Mouse (Mus musculus): Measurements from ENCODE around the gene Shroom3. TPM values are rescaled to one million over a fixed set of nuclear protein-coding genes. Genes with fewer than 3 reads are reported as not detected.

Gene Shroom3
- polyA plus RNA-seq, 1 experiment from 2014 or later = 3.8 TPM

DNA sequence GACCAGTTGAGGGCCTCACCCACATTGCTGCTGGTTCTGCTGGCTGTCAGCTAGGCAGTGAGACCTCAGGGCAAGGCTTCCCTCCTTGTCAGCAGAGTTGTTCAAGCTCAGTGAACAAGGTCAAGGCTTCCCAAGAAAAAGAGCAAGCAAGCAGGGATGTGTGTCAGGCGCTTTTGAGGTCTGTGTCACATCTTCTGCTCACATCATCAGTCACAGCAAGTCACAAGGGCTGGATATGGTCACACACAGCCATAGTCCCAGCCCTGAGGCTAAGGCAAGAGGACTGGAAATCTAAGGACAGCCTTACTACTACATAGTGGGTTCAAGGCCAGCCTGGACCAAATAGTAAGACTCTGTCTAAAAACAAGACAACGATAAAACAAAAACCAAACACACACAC is 311.6 kb downstream of the Shroom3 start:
- Histone ChIP-seq H3K27me3 (ENCODE audit: control insufficient read depth, insufficient read depth, low read length) (no peaks in the 10 kb centered on the region), H3K4me1 (ENCODE audit: control insufficient read depth, insufficient read depth, low read length) (peaks cover 23% of the 10 kb centered on the region), H3K9me3 (ENCODE audit: control insufficient read depth, low read length) (no peaks in the 10 kb centered on the region), H3K36me3 (ENCODE audit: control insufficient read depth, insufficient read depth, low read length) (no peaks in the 10 kb centered on the region), H3K4me3 (ENCODE audit: low read depth, low read length) (no peak overlapping the region), H3K4me2 (ENCODE audit: low read depth, severe bottlenecking) (no peak overlapping the region), H3K9ac (ENCODE audit: low read length) (no peak overlapping the region), H3K27ac (replicated peaks; ENCODE audit: low read depth, low read length) (no peak overlapping the region)
- ATAC-seq (ENCODE audit: insufficient number of reproducible peaks, low FRiP score, low TSS enrichment, low read depth) = no peak
- 87% methylated on average over 2 of the region's 2 CpGs for WGBS
- DNase-seq (ENCODE audit: low spot score) = no peak

DNA sequence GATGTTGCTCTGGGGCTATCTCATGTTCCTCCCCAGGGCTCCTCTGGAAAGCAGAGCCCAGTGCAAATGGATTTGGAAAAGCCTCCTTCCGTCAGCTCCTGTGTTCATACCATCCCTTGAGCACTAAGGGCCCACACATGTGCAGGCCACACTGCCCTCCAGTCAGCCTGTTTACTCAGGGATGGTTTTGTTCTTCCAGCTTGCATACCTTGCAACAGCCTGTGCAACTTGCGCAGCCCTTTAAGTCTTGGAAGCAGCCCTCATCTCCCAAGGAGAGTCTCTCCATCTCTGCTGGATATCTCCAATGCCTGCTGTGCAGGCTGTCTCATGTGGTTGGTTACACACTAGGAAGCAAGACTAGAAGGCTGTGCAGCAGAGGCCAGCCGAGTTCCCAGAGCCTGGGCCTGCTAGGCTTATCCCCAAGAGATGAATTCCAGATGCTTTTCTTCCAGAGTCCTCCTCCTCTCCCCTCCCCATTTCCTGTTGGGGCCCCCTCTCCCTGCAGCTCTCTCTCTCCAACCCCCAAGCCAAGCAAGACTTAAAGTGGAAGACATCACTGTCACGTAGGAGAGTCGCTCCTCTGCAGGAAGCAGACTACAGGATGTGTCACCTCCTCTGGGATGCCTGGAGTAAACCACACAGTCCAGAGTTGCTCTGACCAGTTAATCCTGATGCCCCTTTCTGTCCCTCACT is 314.3 kb downstream of the Shroom3 start:
- ATAC-seq (ENCODE audit: insufficient number of reproducible peaks, low FRiP score, low TSS enrichment, low read depth) = peak; percentile 89
- Histone ChIP-seq H3K9ac (ENCODE audit: low read length) (no peak overlapping the region), H3K27ac (replicated peaks; ENCODE audit: low read depth, low read length) (peak overlapping the region; percentile 91), H3K9me3 (ENCODE audit: control insufficient read depth, low read length) (no peaks in the 10 kb centered on the region), H3K36me3 (ENCODE audit: control insufficient read depth, insufficient read depth, low read length) (no peaks in the 10 kb centered on the region), H3K4me1 (ENCODE audit: control insufficient read depth, insufficient read depth, low read length) (peaks cover 38% of the 10 kb centered on the region), H3K4me3 (ENCODE audit: low read depth, low read length) (no peak overlapping the region), H3K27me3 (ENCODE audit: control insufficient read depth, insufficient read depth, low read length) (no peaks in the 10 kb centered on the region), H3K4me2 (ENCODE audit: low read depth, severe bottlenecking) (peak overlapping the region; percentile 2; the same call in 1 of the 2 replicates)
- 13% methylated on average over 5 of the region's 5 CpGs for WGBS
- peak; percentile 83 for DNase-seq (ENCODE audit: low spot score)

DNA sequence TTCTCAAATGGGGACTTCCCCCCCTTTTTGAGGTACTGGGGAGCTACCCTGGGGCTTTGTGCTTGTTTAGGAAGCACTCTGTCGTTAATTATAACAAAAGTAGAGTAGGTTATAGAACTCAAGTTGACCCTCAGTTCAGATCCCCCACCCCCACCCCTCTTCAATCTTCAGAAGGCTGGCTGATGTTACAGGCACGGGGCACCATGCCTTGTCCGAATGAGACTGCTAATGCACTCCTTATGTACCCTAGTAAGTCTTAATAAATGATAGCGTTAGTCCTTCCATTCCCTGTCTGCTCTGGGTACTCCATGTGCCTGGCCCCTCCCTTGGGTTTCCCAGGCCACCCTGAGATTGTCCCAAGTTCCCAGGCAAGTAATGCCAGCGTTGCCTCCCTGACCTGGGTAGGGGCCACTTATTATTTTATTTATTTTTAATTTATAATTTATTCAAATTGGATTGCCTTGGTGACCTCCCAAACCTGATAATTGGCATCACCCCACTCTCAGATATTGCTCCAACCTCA is 315.3 kb downstream of the Shroom3 start:
- H3K27ac ChIP-seq (replicated peaks; ENCODE audit: low read depth, low read length) = peak overlapping the region; percentile 91
- WGBS = 19% methylated on average over 5 of the region's 5 CpGs
- no peak overlapping the region for H3K4me2 ChIP-seq (ENCODE audit: low read depth, severe bottlenecking)
- H3K9me3 ChIP-seq (ENCODE audit: control insufficient read depth, low read length) = no peaks in the 10 kb centered on the region
- DNase-seq (ENCODE audit: low spot score) = peak; percentile 39
- 0 out of 2 replicates have a peak, but pooled peaks have one; percentile 33 for ATAC-seq (ENCODE audit: insufficient number of reproducible peaks, low FRiP score, low TSS enrichment, low read depth)
- H3K4me1 ChIP-seq (ENCODE audit: control insufficient read depth, insufficient read depth, low read length) = peaks cover 38% of the 10 kb centered on the region
- no peaks in the 10 kb centered on the region for H3K36me3 ChIP-seq (ENCODE audit: control insufficient read depth, insufficient read depth, low read length)
- no peak overlapping the region for H3K4me3 ChIP-seq (ENCODE audit: low read depth, low read length)
- no peak overlapping the region for H3K9ac ChIP-seq (ENCODE audit: low read length)
- H3K27me3 ChIP-seq (ENCODE audit: control insufficient read depth, insufficient read depth, low read length) = no peaks in the 10 kb centered on the region

DNA sequence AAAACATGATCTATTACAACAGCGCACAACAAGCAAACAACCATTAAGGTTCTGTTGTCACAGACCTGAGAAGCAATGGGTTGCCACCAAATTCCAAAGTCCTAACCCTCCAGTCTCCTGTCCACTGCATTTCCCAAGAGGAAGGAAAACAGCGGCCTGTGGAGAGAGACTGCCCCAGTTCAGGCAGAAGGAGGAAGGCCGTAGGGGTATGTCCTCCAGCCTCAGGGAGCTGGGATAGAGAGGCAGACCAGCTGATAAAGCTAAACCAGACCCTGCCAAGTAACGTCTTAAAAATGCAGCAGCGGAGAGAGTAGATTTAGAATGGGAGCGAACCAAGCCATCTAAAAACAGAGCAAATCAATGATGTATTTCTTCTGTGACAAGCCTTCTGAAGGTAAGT is 316.8 kb downstream of the Shroom3 start:
- ATAC-seq (ENCODE audit: insufficient number of reproducible peaks, low FRiP score, low TSS enrichment, low read depth) = no peak
- no peaks in the 10 kb centered on the region for H3K9me3 ChIP-seq (ENCODE audit: control insufficient read depth, low read length)
- H3K4me2 ChIP-seq (ENCODE audit: low read depth, severe bottlenecking) = no peak overlapping the region
- H3K36me3 ChIP-seq (ENCODE audit: control insufficient read depth, insufficient read depth, low read length) = no peaks in the 10 kb centered on the region
- no peak for DNase-seq (ENCODE audit: low spot score)
- H3K4me3 ChIP-seq (ENCODE audit: low read depth, low read length) = no peak overlapping the region
- H3K27me3 ChIP-seq (ENCODE audit: control insufficient read depth, insufficient read depth, low read length) = no peaks in the 10 kb centered on the region
- no peak overlapping the region for H3K27ac ChIP-seq (replicated peaks; ENCODE audit: low read depth, low read length)
- H3K9ac ChIP-seq (ENCODE audit: low read length) = no peak overlapping the region
- peaks cover 38% of the 10 kb centered on the region for H3K4me1 ChIP-seq (ENCODE audit: control insufficient read depth, insufficient read depth, low read length)
- 80% methylated on average over 6 of the region's 6 CpGs for WGBS

DNA sequence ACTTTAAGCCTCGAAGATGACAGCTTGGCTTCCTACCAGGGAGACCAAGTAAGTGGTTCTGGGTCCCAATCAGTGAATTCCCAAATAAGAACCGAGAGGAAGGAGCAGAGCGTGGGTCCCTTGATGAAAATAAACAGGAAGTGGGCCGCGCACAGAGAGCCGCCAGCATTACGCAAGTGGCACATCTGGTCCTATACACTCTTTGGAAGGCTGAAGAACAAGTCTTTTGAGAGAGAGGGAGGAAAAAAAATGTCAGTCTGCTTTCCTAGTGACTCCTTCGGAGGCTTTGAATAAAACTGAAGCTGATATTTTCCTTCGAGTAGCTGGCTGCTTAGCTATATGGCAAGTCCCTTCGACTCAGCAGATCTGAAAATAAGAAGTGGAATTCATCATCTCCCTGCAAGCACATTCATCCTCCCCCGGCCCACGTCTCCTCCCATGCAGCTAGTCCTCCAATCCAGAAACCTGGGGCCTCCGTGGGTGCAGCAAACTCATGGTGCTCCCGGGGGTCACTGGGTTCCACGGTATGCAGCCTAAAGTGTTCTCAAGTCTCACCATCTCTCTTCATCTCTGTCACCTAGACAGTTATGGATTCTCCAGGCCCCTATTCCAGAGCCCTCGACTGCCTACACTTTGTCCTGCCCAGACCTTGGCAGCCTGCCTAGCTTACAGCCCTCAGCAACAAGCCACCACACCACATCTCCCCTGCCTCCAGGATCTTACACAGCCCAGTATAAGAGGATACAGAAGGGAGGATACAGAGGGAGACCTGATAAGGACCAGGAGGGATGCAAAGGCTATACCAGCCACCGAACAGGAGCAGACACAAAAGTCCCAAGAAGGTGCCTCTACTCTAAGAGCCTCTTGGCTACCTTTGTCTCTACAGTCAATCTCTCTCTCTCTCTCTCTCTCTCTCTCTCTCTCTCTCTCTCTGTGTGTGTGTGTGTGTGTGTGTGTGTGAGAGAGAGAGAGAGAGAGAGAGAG is 317.8 kb downstream of the Shroom3 start:
- ATAC-seq (ENCODE audit: insufficient number of reproducible peaks, low FRiP score, low TSS enrichment, low read depth) (no peak), DNase-seq (ENCODE audit: low spot score) (no peak)
- Histone ChIP-seq H3K27ac (replicated peaks; ENCODE audit: low read depth, low read length) (peak overlapping the region; percentile 47; the same call in 1 of the 2 replicates), H3K9ac (ENCODE audit: low read length) (no peak overlapping the region), H3K27me3 (ENCODE audit: control insufficient read depth, insufficient read depth, low read length) (no peaks in the 10 kb centered on the region), H3K9me3 (ENCODE audit: control insufficient read depth, low read length) (no peaks in the 10 kb centered on the region), H3K4me1 (ENCODE audit: control insufficient read depth, insufficient read depth, low read length) (peaks cover 38% of the 10 kb centered on the region), H3K4me3 (ENCODE audit: low read depth, low read length) (no peak overlapping the region), H3K36me3 (ENCODE audit: control insufficient read depth, insufficient read depth, low read length) (no peaks in the 10 kb centered on the region), H3K4me2 (ENCODE audit: low read depth, severe bottlenecking) (no peak overlapping the region)
- WGBS = 62% methylated on average over 17 of the region's 17 CpGs

DNA sequence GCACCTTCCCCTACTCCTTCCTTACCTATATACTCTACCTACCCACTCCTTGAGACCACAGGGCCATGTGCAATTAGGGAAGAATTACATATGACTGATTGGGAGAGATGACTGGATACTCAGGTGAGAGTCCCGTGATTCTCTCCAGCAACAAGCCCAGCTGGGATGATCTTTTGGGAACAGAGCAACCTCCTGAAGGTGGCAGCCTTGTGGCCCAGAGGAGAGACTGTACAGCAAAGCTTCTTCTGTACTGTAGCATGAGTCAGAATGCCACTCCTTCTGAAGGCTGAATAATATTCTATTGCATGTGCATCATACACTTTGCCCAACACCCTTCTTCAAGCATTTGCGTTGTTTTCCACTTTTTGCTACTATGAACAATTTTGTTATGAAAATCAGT is 319.4 kb downstream of the Shroom3 start:
- Histone ChIP-seq H3K4me3 (ENCODE audit: low read depth, low read length) (no peak overlapping the region), H3K27ac (replicated peaks; ENCODE audit: low read depth, low read length) (no peak overlapping the region), H3K4me2 (ENCODE audit: low read depth, severe bottlenecking) (no peak overlapping the region), H3K9ac (ENCODE audit: low read length) (no peak overlapping the region), H3K27me3 (ENCODE audit: control insufficient read depth, insufficient read depth, low read length) (no peaks in the 10 kb centered on the region), H3K9me3 (ENCODE audit: control insufficient read depth, low read length) (no peaks in the 10 kb centered on the region), H3K4me1 (ENCODE audit: control insufficient read depth, insufficient read depth, low read length) (peaks cover 24% of the 10 kb centered on the region), H3K36me3 (ENCODE audit: control insufficient read depth, insufficient read depth, low read length) (no peaks in the 10 kb centered on the region)
- WGBS = 90% methylated on average over 2 of the region's 2 CpGs
- no peak for DNase-seq (ENCODE audit: low spot score)
- ATAC-seq (ENCODE audit: insufficient number of reproducible peaks, low FRiP score, low TSS enrichment, low read depth) = no peak

DNA sequence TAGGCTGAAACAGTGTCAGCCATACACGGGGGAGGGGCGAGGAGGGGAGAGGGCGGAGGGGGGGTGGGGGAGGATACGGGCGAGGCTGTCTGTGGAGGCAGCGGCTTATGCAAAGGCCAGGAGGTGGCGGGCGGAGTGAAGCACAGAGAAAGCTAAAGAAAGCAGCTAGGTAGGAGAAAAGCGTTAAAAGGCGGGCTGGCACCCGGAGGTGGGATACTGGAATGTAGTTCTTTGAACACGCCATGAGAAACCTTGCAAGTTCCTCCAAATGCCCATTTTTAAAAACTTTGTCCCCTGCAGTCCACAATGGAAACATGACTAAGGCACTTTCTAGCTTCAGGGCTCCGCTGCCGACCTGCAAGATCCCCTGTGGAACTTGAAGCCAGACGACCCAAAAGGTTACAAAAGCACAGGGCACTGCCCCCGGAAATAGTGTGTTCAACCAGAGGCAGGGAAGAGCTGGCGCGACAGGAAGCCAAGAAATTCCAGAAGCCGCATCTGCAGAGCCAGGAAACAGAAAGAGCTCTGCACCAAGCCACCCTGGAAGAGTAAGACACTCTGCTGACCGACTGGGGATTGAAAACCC is 322.1 kb downstream of the Shroom3 start:
- H3K27ac ChIP-seq (replicated peaks; ENCODE audit: low read depth, low read length) = peak overlapping the region; percentile 78
- H3K4me1 ChIP-seq (ENCODE audit: control insufficient read depth, insufficient read depth, low read length) = peaks cover 11% of the 10 kb centered on the region
- no peaks in the 10 kb centered on the region for H3K9me3 ChIP-seq (ENCODE audit: control insufficient read depth, low read length)
- ATAC-seq (ENCODE audit: insufficient number of reproducible peaks, low FRiP score, low TSS enrichment, low read depth) = peak; percentile 68; the same call in 1 of the 2 replicates
- H3K27me3 ChIP-seq (ENCODE audit: control insufficient read depth, insufficient read depth, low read length) = no peaks in the 10 kb centered on the region
- 6% methylated on average over 20 of the region's 20 CpGs for WGBS
- H3K4me2 ChIP-seq (ENCODE audit: low read depth, severe bottlenecking) = peak overlapping the region; percentile 32
- H3K36me3 ChIP-seq (ENCODE audit: control insufficient read depth, insufficient read depth, low read length) = no peaks in the 10 kb centered on the region
- H3K4me3 ChIP-seq (ENCODE audit: low read depth, low read length) = 0 out of 2 replicates have a peak overlapping the region, but pooled peaks have one; percentile 5
- 0 out of 2 replicates have a peak overlapping the region, but pooled peaks have one; percentile 2 for H3K9ac ChIP-seq (ENCODE audit: low read length)
- peak; percentile 70 for DNase-seq (ENCODE audit: low spot score)
